Mouse (Mus musculus): ENCODE data around the gene Ccdc190. TPM values are rescaled to one million over a fixed set of nuclear protein-coding genes. Genes with fewer than 3 reads are reported as not detected.

Ccdc190 gene
- polyA plus RNA-seq, 1 experiment from 2014 or later, result 0.21 TPM

DNA sequence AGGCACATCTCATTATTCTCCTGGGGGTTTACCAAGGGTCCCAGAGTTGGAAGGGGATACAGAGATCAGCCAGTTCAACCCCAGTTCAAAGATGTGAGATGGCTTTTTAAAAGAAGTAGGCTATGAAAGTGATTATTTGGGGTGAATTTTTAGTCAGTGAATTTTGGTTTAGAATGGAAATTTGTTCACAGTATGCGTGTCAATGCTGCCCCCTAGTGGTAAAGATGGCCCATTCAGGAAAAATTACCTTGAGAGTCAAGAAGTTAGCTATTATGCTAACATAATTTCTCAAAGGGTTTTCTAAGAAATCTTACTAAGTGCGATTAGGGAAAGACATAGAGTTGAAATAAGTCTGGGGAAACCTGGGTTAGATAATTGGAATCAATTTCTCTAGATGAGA is 10.9 kb downstream of the Ccdc190 start:
- H3K27ac ChIP-seq (replicated peaks; ENCODE audit: low read depth, low read length), result no peak overlapping the region

DNA sequence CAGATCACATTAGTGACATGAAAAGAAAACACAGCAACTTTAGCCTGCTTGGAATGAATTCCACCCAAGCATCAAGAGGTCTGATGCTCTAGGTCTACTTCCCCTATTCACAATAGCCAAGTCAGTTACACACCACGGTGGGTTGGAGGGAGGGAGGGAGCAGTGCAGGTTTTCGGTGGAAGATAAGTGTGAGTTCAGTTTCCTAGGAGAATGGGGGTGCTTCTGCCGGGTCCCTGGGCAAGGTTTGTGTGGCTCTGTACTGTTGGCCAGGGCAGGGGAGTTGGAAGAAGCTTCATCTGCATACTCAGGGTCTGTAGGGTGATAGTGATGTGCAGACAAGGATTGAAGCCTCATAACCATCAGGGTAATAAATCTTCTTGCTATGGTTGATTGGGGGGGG is 17.6 kb downstream of the Ccdc190 start:
- H3K4me2 ChIP-seq (ENCODE audit: low read depth, low read length), result no peak overlapping the region
- WGBS, result 74% methylated on average over 3 of the region's 3 CpGs
- ATAC-seq (replicated peaks; ENCODE audit: insufficient number of reproducible peaks, low FRiP score, low TSS enrichment, low read depth), result no peak
- H3K27ac ChIP-seq (replicated peaks; ENCODE audit: low read depth, low read length), result no peak overlapping the region
- no peaks in the 10 kb centered on the region for H3K9me3 ChIP-seq (replicated peaks; ENCODE audit: control insufficient read depth, low read length)
- no peak overlapping the region for H3K4me3 ChIP-seq (ENCODE audit: low read depth, low read length)
- H3K27me3 ChIP-seq (ENCODE audit: control insufficient read depth, insufficient read depth, low read length), result no peaks in the 10 kb centered on the region
- no peak overlapping the region for H3K9ac ChIP-seq (replicated peaks; ENCODE audit: low read length)
- no peaks in the 10 kb centered on the region for H3K4me1 ChIP-seq (ENCODE audit: control insufficient read depth, insufficient read depth, low read length)
- DNase-seq (ENCODE audit: low spot score), result no peak
- no peaks in the 10 kb centered on the region for H3K36me3 ChIP-seq (replicated peaks; ENCODE audit: control insufficient read depth, insufficient read depth, low read depth, low read length)

More for the DNA sequence above, 10.9 kb downstream of the Ccdc190 start:
- Histone ChIP-seq H3K9me3 (replicated peaks; ENCODE audit: control insufficient read depth, low read length) (no peaks in the 10 kb centered on the region), H3K4me3 (ENCODE audit: low read depth, low read length) (no peak overlapping the region), H3K9ac (replicated peaks; ENCODE audit: low read length) (no peak overlapping the region), H3K4me2 (ENCODE audit: low read depth, low read length) (no peak overlapping the region), H3K36me3 (replicated peaks; ENCODE audit: control insufficient read depth, insufficient read depth, low read depth, low read length) (no peaks in the 10 kb centered on the region), H3K27me3 (ENCODE audit: control insufficient read depth, insufficient read depth, low read length) (no peaks in the 10 kb centered on the region), H3K4me1 (ENCODE audit: control insufficient read depth, insufficient read depth, low read length) (no peaks in the 10 kb centered on the region)
- 6% methylated on average over 2 of the region's 2 CpGs for WGBS
- ATAC-seq (replicated peaks; ENCODE audit: insufficient number of reproducible peaks, low FRiP score, low TSS enrichment, low read depth) (no peak), DNase-seq (ENCODE audit: low spot score) (peak; percentile 84)

DNA sequence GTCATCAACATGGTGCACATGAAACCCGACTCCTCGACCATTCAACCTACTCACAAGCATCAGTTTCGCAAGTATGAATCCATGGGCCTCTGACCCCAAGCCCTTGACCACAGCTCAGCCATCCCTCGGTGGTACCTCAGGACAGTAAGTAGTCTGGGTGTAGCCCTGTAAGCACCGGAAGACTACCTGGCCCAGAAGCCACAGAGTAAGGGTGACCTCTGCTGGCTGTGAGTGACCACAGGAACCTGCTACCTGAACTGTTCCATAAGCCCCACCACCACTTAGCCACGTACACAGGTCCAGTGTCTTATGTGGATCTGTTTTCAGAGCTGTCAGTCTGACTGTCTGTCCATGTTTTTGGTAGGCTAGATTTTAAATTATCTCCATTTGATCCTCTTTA is 19.2 kb downstream of the Ccdc190 start:
- no peak overlapping the region for H3K4me3 ChIP-seq (ENCODE audit: low read depth, low read length)
- no peaks in the 10 kb centered on the region; the same call in 1 of the 2 replicates for H3K36me3 ChIP-seq (replicated peaks; ENCODE audit: control insufficient read depth, insufficient read depth, low read depth, low read length)
- no peak overlapping the region for H3K4me2 ChIP-seq (ENCODE audit: low read depth, low read length)
- no peaks in the 10 kb centered on the region for H3K27me3 ChIP-seq (ENCODE audit: control insufficient read depth, insufficient read depth, low read length)
- H3K27ac ChIP-seq (replicated peaks; ENCODE audit: low read depth, low read length), result no peak overlapping the region
- ATAC-seq (replicated peaks; ENCODE audit: insufficient number of reproducible peaks, low FRiP score, low TSS enrichment, low read depth), result no peak
- H3K4me1 ChIP-seq (ENCODE audit: control insufficient read depth, insufficient read depth, low read length), result no peaks in the 10 kb centered on the region
- DNase-seq (ENCODE audit: low spot score), result no peak
- no peaks in the 10 kb centered on the region for H3K9me3 ChIP-seq (replicated peaks; ENCODE audit: control insufficient read depth, low read length)
- H3K9ac ChIP-seq (replicated peaks; ENCODE audit: low read length), result no peak overlapping the region
- WGBS, result 78% methylated on average over 6 of the region's 6 CpGs

DNA sequence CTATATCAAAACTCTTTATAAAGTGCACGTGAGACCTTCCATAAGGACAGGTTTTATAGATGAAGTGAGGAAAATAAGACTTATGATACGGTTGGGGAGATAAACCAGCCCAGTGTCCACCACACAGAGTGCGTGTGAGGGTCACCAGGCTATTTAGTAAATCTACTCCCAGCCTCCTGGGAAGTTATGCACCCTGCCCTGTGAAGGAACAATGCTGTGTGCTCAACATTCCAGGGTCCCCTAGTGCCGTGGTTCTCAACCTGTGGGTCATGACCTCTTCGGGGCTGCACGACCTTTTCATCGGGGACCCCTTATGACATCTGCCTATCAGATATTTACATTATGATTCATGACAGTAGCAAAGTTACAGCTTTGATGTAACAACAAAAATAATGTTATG is 19.8 kb downstream of the Ccdc190 start:
- Histone ChIP-seq H3K9me3 (replicated peaks; ENCODE audit: control insufficient read depth, low read length) (no peaks in the 10 kb centered on the region), H3K36me3 (replicated peaks; ENCODE audit: control insufficient read depth, insufficient read depth, low read depth, low read length) (no peaks in the 10 kb centered on the region; the same call in 1 of the 2 replicates), H3K4me2 (ENCODE audit: low read depth, low read length) (no peak overlapping the region), H3K9ac (replicated peaks; ENCODE audit: low read length) (no peak overlapping the region), H3K27me3 (ENCODE audit: control insufficient read depth, insufficient read depth, low read length) (no peaks in the 10 kb centered on the region), H3K4me3 (ENCODE audit: low read depth, low read length) (no peak overlapping the region), H3K4me1 (ENCODE audit: control insufficient read depth, insufficient read depth, low read length) (no peaks in the 10 kb centered on the region), H3K27ac (replicated peaks; ENCODE audit: low read depth, low read length) (no peak overlapping the region)
- 0 out of 2 replicates have a peak, but pooled peaks have one; percentile 67 for ATAC-seq (replicated peaks; ENCODE audit: insufficient number of reproducible peaks, low FRiP score, low TSS enrichment, low read depth)
- DNase-seq (ENCODE audit: low spot score), result no peak
- WGBS, result 73% methylated on average over 7 of the region's 7 CpGs

DNA sequence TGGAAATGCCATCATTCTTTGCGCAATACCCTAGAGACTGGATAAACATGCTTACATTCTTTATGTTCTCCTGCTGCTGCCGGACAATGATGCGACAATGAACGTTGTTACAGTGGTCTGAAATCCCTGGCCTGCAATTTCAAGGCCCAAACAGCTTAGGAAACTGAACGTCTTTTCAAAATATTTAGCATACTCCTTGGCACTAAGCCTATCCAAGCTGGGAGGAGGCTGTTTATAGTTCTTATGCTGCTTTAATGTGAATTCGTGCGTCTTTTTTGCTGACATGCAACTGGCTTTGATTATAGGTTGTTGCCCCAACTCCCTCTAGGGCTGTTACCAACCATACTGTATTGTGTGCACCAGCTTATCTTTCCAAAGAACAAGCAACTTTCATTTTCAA is 20.4 kb downstream of the Ccdc190 start:
- no peak overlapping the region for H3K9ac ChIP-seq (replicated peaks; ENCODE audit: low read length)
- H3K27ac ChIP-seq (replicated peaks; ENCODE audit: low read depth, low read length), result no peak overlapping the region
- 73% methylated on average over 7 of the region's 7 CpGs for WGBS
- H3K36me3 ChIP-seq (replicated peaks; ENCODE audit: control insufficient read depth, insufficient read depth, low read depth, low read length), result no peaks in the 10 kb centered on the region; the same call in 1 of the 2 replicates
- H3K27me3 ChIP-seq (ENCODE audit: control insufficient read depth, insufficient read depth, low read length), result no peaks in the 10 kb centered on the region
- no peak overlapping the region for H3K4me3 ChIP-seq (ENCODE audit: low read depth, low read length)
- ATAC-seq (replicated peaks; ENCODE audit: insufficient number of reproducible peaks, low FRiP score, low TSS enrichment, low read depth) (no peak), DNase-seq (ENCODE audit: low spot score) (no peak)
- H3K9me3 ChIP-seq (replicated peaks; ENCODE audit: control insufficient read depth, low read length), result no peaks in the 10 kb centered on the region
- no peak overlapping the region for H3K4me2 ChIP-seq (ENCODE audit: low read depth, low read length)
- H3K4me1 ChIP-seq (ENCODE audit: control insufficient read depth, insufficient read depth, low read length), result no peaks in the 10 kb centered on the region

DNA sequence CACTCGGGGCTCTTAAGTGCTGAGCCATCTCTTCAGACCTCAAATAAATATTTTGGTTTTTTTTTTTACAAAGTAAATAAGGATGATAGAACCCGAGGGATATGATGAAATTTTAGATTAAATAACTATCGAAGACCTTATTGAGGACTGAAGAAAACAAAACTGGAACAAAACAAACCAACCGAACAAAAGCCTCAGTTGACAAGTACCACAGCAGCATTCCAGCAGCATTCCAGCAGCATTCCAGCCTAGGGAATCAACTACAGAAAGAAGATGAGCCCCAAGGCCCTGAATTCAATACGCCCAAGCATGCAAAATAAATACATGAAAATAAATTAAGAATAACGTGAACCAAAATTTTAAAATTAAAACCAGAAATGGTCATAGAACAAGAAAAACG is 21.5 kb downstream of the Ccdc190 start:
- no peaks in the 10 kb centered on the region for H3K27me3 ChIP-seq (ENCODE audit: control insufficient read depth, insufficient read depth, low read length)
- ATAC-seq (replicated peaks; ENCODE audit: insufficient number of reproducible peaks, low FRiP score, low TSS enrichment, low read depth) (no peak), DNase-seq (ENCODE audit: low spot score) (no peak)
- H3K36me3 ChIP-seq (replicated peaks; ENCODE audit: control insufficient read depth, insufficient read depth, low read depth, low read length), result peaks cover 5% of the 10 kb centered on the region
- H3K27ac ChIP-seq (replicated peaks; ENCODE audit: low read depth, low read length), result no peak overlapping the region
- H3K9ac ChIP-seq (replicated peaks; ENCODE audit: low read length), result no peak overlapping the region
- no peaks in the 10 kb centered on the region for H3K4me1 ChIP-seq (ENCODE audit: control insufficient read depth, insufficient read depth, low read length)
- H3K9me3 ChIP-seq (replicated peaks; ENCODE audit: control insufficient read depth, low read length), result no peaks in the 10 kb centered on the region
- no peak overlapping the region for H3K4me2 ChIP-seq (ENCODE audit: low read depth, low read length)
- no peak overlapping the region for H3K4me3 ChIP-seq (ENCODE audit: low read depth, low read length)
- 61% methylated on average over 7 of the region's 7 CpGs for WGBS

DNA sequence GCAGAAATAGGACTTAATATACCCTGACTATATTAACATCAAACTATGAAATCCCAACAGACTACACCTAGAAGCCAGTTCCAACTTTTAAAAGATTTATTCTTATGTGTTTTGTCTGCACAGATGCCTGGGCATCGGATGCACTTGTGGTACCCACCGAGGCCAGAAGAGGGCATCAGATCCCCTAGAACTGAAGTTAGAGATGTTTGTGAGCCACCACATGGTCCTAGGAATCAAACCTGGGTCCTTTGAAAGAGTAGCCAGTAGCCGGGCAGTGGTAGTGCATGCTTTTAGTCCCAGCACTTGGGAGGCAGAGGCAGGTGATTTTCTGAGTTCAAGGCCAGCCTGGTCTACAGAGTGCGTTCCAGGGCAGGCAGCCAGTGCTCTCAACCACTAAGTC is 22.2 kb downstream of the Ccdc190 start:
- no peak for DNase-seq (ENCODE audit: low spot score)
- H3K27ac ChIP-seq (replicated peaks; ENCODE audit: low read depth, low read length), result no peak overlapping the region

DNA sequence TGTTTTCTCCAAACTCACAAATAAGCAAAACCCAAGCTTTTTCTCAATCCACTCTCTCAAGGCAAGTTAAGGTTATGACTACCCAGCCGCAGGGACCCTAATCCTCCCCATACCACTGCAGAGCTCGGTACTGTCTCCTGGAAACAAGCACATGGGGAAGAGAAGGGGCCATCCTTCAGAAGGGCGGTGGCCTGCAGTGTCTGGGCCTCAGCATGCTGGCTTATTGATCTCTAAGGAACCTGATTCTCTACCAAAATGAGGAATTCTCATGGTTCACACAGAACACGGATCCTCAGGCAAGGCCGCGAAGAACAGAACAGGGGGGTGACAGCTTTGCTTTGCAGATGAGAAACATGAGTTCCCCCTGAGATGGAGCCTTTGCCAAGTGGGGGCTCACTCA is 23.1 kb downstream of the Ccdc190 start:
- H3K9ac ChIP-seq (replicated peaks; ENCODE audit: low read length), result no peak overlapping the region
- no peak overlapping the region for H3K4me3 ChIP-seq (ENCODE audit: low read depth, low read length)
- ATAC-seq (replicated peaks; ENCODE audit: insufficient number of reproducible peaks, low FRiP score, low TSS enrichment, low read depth) (no peak), DNase-seq (ENCODE audit: low spot score) (no peak)
- peaks cover 6% of the 10 kb centered on the region for H3K36me3 ChIP-seq (replicated peaks; ENCODE audit: control insufficient read depth, insufficient read depth, low read depth, low read length)
- H3K27me3 ChIP-seq (ENCODE audit: control insufficient read depth, insufficient read depth, low read length), result no peaks in the 10 kb centered on the region
- WGBS, result 95% methylated on average over 6 of the region's 6 CpGs
- H3K27ac ChIP-seq (replicated peaks; ENCODE audit: low read depth, low read length), result no peak overlapping the region
- no peak overlapping the region for H3K4me2 ChIP-seq (ENCODE audit: low read depth, low read length)
- no peaks in the 10 kb centered on the region for H3K9me3 ChIP-seq (replicated peaks; ENCODE audit: control insufficient read depth, low read length)
- no peaks in the 10 kb centered on the region for H3K4me1 ChIP-seq (ENCODE audit: control insufficient read depth, insufficient read depth, low read length)

More for the DNA sequence above, 22.2 kb downstream of the Ccdc190 start:
- H3K9me3 ChIP-seq (replicated peaks; ENCODE audit: control insufficient read depth, low read length), result no peaks in the 10 kb centered on the region
- no peaks in the 10 kb centered on the region for H3K4me1 ChIP-seq (ENCODE audit: control insufficient read depth, insufficient read depth, low read length)
- H3K27me3 ChIP-seq (ENCODE audit: control insufficient read depth, insufficient read depth, low read length), result no peaks in the 10 kb centered on the region
- peaks cover 6% of the 10 kb centered on the region for H3K36me3 ChIP-seq (replicated peaks; ENCODE audit: control insufficient read depth, insufficient read depth, low read depth, low read length)
- no peak overlapping the region for H3K4me2 ChIP-seq (ENCODE audit: low read depth, low read length)
- WGBS, result 92% methylated on average over 4 of the region's 4 CpGs
- no peak overlapping the region for H3K4me3 ChIP-seq (ENCODE audit: low read depth, low read length)
- no peak for ATAC-seq (replicated peaks; ENCODE audit: insufficient number of reproducible peaks, low FRiP score, low TSS enrichment, low read depth)
- H3K9ac ChIP-seq (replicated peaks; ENCODE audit: low read length), result no peak overlapping the region

Data from embryonic facial prominence, embryonic 11.5 days (tissue).